Mouse (Mus musculus) liver, postnatal 0 days (tissue): Measurements from ENCODE around the gene Cd6.

ENCODE experiments used
- CTCF ChIP-seq: sonication (generic); IDR thresholded peaks from 2 replicates; pipeline ENCODE4 v1.5.1; 2016; ENCODE audit warnings: antibody characterized with exemption, low read depth
- EP300 ChIP-seq: IDR thresholded peaks from 2 replicates; pipeline ENCODE4 v1.6.1; 2016; ENCODE audit warnings: antibody characterized with exemption, low read depth, mild to moderate bottlenecking

DNA sequence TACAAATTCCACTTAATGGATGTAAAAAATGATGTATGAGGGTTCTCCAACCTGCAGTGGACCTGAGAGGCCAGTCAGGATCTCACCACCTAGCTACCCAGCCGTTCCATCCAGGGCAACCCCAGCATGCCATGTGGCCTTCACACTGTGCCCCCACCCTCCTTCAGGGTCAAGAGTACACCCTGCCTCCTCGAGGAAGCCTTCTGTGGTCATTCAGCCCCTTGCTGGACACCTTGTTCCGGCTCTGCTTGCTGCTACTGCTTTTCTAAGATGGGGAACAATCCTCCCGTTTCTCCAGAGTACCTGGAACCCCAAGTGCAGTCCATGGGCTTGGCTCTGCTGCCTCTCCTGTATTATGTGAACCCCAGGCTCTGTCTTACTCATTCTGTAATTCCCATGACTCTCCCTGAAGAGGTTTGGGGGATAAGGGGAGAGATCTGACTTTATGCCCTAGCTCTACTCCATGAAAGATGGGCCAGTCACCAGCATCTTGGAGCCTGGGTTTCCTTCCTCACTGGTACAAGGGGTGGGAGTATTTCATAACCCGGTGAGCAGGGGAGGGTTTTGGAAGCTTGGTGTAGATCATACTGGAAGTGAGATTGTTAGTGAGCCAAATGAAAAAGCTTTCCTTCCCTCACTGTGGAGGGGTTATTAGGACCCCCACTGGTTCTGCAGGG lies 38.2 kb upstream of the Cd6 start:
- TF ChIP-seq EP300 (no peak), CTCF (no peak)
